Mouse (Mus musculus) embryonic fibroblast, embryonic 13.5 days (primary cell): ENCODE results near the gene Agbl4. TPM values are rescaled to one million over a fixed set of nuclear protein-coding genes. Genes with fewer than 3 reads are reported as not detected.
A peak's percentile ranks its signal among the peaks of the same experiment; 100 is the strongest.

ENCODE experiments used
- H3K27ac ChIP-seq: 2 replicates; pipeline ENCODE4 v1.5.1; 2012; ENCODE audit warnings: low read length, control low read depth, inconsistent platforms; ENCODE audit not compliant: insufficient read depth
- H3K4me1 ChIP-seq: 2 replicates; pipeline ENCODE4 v1.6.1; 2011; ENCODE audit warnings: low read length; ENCODE audit not compliant: control insufficient read depth, insufficient read depth
- H3K4me3 ChIP-seq: 2 replicates; pipeline ENCODE4 v1.5.1; 2011; ENCODE audit warnings: mild to moderate bottlenecking, control low read depth, low read length; ENCODE audit not compliant: insufficient read depth
- CTCF ChIP-seq: IDR thresholded peaks from 2 replicates; pipeline ENCODE4 v1.5.1; 2011; ENCODE audit warnings: mild to moderate bottlenecking, control low read depth, low read length, moderate library complexity, borderline replicate concordance; ENCODE audit not compliant: insufficient read depth
- POLR2A ChIP-seq: IDR thresholded peaks from 2 replicates; pipeline ENCODE4 v1.6.1; 2011; ENCODE audit warnings: low read depth, mild to moderate bottlenecking, control low read depth, low read length, moderate library complexity
- polyA plus RNA-seq: library from polyadenylated mRNA; stranded (reverse); fragments of >200 nt; gene quantifications from 2 replicates; pipeline ENCODE4 v1.2.4, GENCODE M21; 2011; ENCODE audit warnings: low read depth; ENCODE audit not compliant: missing spikeins, insufficient read length

Agbl4 gene
- polyA plus RNA-seq, 1 experiment, result not detected

GRCm38 (mm10) chr4:111670566-111671421 is 1273.3 kb downstream of the Agbl4 start:
- TF ChIP-seq POLR2A, result no peak
- no peak for TF ChIP-seq CTCF
- no peak overlapping the region for H3K27ac ChIP-seq
- no peak overlapping the region for H3K4me3 ChIP-seq
- no peaks in the 10 kb centered on the region for H3K4me1 ChIP-seq

DNA sequence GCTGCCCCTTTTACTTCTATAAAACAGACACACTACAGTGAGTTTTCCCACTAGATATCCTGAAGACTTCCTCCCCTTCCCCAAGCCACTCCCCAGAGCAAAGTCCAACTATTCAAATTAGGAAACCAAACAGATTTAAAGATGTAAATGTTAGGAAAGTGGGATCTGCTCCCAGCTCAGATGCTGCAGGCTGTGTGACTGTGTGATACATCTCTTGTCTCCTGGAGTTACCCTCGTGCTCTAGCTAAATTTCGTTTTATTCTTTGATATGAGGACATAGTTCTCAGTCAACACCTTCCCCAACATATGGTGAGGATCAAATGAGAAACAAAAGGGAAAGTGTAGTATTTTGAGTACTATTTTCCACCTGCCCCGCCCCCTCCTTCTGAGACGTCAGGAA is 1274.0 kb downstream of the Agbl4 start:
- Histone ChIP-seq H3K4me3 (no peak overlapping the region), H3K4me1 (no peaks in the 10 kb centered on the region), H3K27ac (no peak overlapping the region)
- TF ChIP-seq POLR2A (no peak), CTCF (no peak)

- no peak overlapping the region for H3K4me3 ChIP-seq
- no peaks in the 10 kb centered on the region for H3K4me1 ChIP-seq
- TF ChIP-seq POLR2A (no peak), CTCF (no peak)
- H3K27ac ChIP-seq, result no peak overlapping the region
Observed at GRCm38 (mm10) chr4:111673904-111674303, 1276.4 kb downstream of the Agbl4 start.

- no peak overlapping the region for H3K27ac ChIP-seq
- H3K4me3 ChIP-seq, result no peak overlapping the region
- no peaks in the 10 kb centered on the region for H3K4me1 ChIP-seq
- TF ChIP-seq POLR2A, result no peak
- no peak for TF ChIP-seq CTCF
Observed at GRCm38 (mm10) chr4:111681926-111682325, 1284.5 kb downstream of the Agbl4 start.

- Histone ChIP-seq H3K4me1 (no peaks in the 10 kb centered on the region), H3K4me3 (no peak overlapping the region), H3K27ac (no peak overlapping the region)
- TF ChIP-seq CTCF, result no peak
- no peak for TF ChIP-seq POLR2A
Observed at GRCm38 (mm10) chr4:111682793-111683192, 1285.3 kb downstream of the Agbl4 start.

DNA sequence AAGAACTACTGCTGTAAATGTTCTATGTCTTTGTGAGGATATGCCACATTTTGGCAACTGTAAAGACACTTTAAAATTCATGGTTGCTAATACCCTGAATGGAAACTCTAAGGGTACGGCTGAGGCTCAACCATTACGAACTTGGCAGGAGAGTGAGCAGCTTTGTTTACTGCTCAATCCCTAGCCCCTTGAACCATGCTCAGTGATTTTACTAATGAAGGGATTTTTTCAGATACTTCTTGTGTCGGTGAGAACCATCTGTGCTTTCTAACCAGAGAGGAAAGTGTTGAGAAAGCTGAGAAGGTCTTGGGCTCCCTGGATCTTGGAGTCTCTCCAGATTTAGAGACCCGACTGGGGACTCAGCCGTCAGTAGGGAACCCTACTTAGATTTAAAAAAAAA is 1286.4 kb downstream of the Agbl4 start:
- H3K4me1 ChIP-seq, result no peaks in the 10 kb centered on the region
- H3K4me3 ChIP-seq, result no peak overlapping the region
- TF ChIP-seq POLR2A (no peak), CTCF (no peak)
- no peak overlapping the region for H3K27ac ChIP-seq

- Histone ChIP-seq H3K4me1 (no peaks in the 10 kb centered on the region), H3K27ac (no peak overlapping the region), H3K4me3 (no peak overlapping the region)
- TF ChIP-seq CTCF, result no peak
- no peak for TF ChIP-seq POLR2A
Observed at GRCm38 (mm10) chr4:111685951-111686350, 1288.5 kb downstream of the Agbl4 start.

- Histone ChIP-seq H3K4me1 (no peaks in the 10 kb centered on the region; the same call in 1 of the 2 replicates), H3K4me3 (no peak overlapping the region), H3K27ac (no peak overlapping the region)
- TF ChIP-seq CTCF (peak; percentile 89), POLR2A (no peak)
Observed at GRCm38 (mm10) chr4:111686951-111687350, 1289.5 kb downstream of the Agbl4 start.

DNA sequence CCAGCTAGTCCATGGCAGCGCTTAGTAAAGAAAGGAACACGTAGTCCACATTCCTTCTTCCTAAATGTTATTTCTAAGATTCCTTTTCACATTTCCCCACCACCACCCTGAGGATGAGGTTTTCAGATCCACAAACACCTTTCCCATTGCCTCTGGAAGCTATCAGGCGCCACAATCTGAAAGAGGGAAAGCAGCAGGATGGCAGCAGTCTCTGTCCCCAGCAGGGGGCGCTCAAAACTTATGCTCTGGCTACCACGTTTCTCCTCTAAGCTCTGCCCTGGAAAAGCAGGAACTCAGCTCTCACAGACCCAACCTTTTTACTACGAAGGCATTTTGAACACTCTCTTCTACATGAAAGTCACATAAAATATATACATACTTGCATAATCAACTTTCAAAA is 1290.2 kb downstream of the Agbl4 start:
- Histone ChIP-seq H3K27ac (no peak overlapping the region), H3K4me1 (no peaks in the 10 kb centered on the region; the same call in 1 of the 2 replicates), H3K4me3 (no peak overlapping the region)
- TF ChIP-seq CTCF, result peak; percentile 72
- TF ChIP-seq POLR2A, result no peak

DNA sequence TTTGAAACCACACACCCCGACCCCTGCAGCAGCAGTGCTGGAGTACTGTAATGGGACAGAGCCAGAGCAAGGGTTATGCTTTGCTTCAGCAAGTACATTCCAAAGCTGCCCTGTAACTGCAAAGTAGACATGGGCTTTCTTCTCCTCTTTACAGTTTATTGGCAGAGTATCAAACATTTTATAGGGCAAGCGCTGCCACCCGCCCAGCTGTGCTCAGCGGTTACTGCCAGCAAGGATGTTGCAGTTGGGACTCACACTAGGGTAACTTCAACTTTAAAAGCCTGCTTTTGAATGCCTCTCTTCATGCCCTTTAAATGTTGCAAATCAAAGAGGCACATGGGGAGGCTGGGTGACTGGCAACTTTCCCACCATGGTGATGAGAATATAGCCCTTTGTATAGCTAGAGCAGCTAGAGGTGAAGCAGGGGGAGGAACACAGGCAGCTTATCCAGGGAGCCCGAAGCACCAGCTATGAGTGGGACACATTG is 1293.6 kb downstream of the Agbl4 start:
- H3K4me1 ChIP-seq, result no peaks in the 10 kb centered on the region; the same call in 1 of the 2 replicates
- no peak overlapping the region for H3K27ac ChIP-seq
- TF ChIP-seq POLR2A, result no peak
- TF ChIP-seq CTCF, result no peak
- no peak overlapping the region for H3K4me3 ChIP-seq
